Mouse (Mus musculus) liver, adult 2 months (tissue): ENCODE results near the gene Wipf2.

Experiments used
- CTCF ChIP-seq: fragments of 200-500 bp; IDR thresholded peaks from 2 replicates; pipeline ENCODE4 v1.5.1; 2011; ENCODE audit warnings: low read depth, low read length, control low read depth
- POLR2A ChIP-seq: fragments of 200-500 bp; IDR thresholded peaks from 2 replicates; pipeline ENCODE4 v1.6.1; 2011; ENCODE audit warnings: low read length, control low read depth; ENCODE audit not compliant: insufficient read depth; ENCODE audit errors: extremely low read depth

GRCm38 (mm10) chr11:98837917-98838316 is 25.5 kb upstream of the Wipf2 start:
- TF ChIP-seq CTCF: no peak
- no peak for TF ChIP-seq POLR2A
